Mouse (Mus musculus) kidney, adult 9 months (tissue): ENCODE data around the gene Pld3.

ENCODE experiments used
- DNase-seq: peaks from one replicate; pipeline ENCODE4 v3.0.0; 2022

Gene Pld3

GRCm38 (mm10) chr7:27552931-27553513 is at the start of gene Pld3, which contains the start of gene 2310022A10Rik:
Pld3 (minus strand) TSS chr7:27553218.
2310022A10Rik (plus strand) TSS chr7:27553233.
- peak; percentile 99 for DNase-seq

DNA sequence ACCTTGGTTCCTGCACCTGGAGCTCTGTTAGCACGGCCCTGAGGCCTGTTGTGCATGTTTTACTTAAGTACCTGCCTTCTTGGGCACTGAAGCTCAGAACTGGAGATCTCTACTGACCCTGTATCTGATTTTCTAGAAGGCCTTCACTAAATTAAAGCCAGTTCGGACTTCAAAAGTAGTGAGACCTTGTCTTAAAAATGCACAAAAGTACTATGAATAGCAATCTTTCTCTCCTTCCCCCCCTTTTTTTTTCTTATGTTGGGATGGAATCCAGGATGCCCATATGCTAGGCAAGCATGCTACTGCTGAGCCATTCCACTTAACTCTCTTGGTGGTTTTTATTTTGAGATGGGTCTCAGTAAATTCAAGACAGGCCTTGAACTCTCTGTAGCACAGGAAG is 49.1 kb upstream of the Pld3 start:
- no peak for DNase-seq

GRCm38 (mm10) chr7:27601628-27602027 is 48.6 kb upstream of the Pld3 start:
- DNase-seq: no peak

- no peak for DNase-seq
Measured at GRCm38 (mm10) chr7:27598053-27598452, 45.0 kb upstream of the Pld3 start.

- no peak for DNase-seq
Measured at GRCm38 (mm10) chr7:27596586-27597503, 43.8 kb upstream of the Pld3 start.

DNA sequence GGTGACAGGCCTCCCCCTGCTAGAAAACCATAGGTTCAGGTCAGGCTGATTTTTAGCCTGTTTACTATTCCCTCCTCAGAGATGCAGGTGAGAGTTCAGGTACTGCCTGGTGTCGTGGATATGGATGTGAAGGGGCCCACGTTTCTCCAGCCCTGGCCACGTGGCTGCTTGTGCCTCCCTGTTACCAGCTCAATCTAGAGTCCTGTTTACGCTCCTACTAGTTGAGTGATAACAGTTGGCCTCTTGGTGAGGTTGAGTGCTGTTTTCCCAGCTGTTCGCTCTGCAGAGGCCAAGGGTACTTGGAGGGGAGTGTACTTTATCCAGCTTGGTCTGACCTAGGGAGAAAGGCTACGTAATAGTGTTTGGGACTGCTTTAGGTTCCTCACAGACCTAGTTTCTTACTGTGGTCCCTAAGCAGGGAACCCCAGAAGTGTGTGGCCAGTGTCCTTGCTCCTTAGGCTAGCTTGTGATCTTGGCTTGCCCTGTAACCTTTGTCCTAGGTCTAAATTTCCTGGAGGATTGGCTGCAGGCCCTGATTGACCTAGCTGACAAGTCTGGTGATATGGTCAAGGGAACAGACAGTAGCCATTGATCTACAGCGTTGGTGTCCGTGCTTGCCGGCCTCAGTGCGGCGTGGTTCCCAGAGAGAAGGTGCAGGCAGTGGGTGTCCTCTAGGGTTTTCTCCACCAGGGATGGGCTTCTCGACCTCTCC is 40.1 kb upstream of the Pld3 start:
- peak; percentile 88 for DNase-seq

GRCm38 (mm10) chr7:27592217-27592929 is 39.4 kb upstream of the Pld3 start:
- peak; percentile 67 for DNase-seq

DNA sequence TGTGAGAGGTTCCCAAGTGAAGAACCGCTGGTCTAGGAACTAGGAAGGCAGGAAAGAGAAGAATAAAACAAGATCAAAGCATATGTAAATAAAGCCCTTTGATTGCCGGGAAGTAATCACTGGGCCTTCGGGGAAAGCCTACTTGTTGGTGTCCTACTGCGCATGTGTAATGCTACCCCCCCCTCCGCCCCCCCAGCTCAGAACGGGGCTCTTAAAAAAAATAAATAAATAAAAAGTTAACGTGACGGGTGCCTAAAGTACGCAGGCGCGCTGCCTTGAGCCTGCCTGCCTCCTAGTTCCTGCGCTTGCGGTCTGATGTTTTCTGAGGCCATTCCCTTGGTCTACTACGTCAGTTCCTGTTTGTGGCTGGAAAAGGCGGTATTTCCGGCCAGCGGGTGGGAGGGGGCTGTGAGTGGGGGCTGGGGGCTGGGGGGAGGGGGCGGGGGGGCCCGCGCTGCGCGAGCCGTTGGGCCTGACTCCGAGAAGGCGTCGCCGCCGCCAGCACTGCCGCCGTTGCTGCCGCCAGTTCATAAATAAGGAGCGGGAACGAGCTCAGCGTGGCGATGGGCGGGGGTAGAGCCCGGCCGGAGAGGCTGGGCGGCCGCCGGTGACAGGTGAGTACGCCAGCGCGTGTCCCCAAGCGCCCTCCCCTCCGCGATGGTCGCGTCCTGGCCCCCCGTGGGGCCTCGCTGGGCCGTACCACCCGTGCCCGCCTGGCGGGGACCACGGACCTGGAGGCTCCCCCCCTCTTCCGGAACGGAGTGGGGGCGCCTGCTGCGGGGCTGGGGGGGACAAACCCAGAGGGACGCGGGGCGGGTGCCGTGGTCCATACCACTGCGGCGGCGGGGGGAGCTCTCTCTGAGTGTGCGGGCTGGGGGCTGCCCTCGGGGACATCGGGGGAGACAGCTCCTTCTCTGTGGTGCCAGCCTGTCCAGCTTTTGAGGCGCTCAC is 38.5 kb upstream of the Pld3 start, which contains the start of gene Akt2:
TSS of gene Akt2 (plus strand) at position 287 of the 951 bp plus-strand sequence.
- peak; percentile 96 for DNase-seq

DNA sequence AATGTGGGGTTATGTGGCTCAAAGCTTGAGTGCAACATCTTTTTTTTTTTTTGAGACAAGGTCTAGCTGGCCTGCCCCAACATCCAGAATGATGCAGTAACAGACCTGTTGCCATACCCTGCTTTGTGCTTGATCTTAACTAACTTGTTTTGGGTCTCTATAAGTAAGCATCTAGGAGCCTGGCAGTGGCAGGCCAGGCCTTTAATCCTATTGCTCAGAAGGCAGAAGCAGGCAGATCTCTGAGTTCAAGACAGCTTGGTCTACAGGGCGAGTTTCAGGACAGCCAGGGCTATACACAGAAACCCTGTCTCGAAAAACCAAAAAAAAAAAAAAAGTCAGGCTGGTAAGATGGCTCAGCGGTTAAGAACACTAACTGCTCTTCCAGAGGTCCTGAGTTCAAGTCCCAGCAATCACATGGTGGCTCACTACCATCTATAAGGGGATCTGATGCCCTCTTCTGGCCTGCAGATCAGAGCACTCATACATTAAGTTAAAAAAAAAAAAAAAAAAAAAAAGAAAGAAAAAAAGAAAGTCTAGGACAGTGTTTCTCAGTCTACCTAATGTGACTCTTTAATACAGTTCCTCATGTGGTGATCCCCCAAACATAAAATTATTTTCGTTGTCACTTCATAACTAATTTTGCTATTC is 37.7 kb upstream of the Pld3 start:
- DNase-seq: no peak

GRCm38 (mm10) chr7:27590088-27590487 is 37.1 kb upstream of the Pld3 start:
- no peak for DNase-seq

- no peak for DNase-seq
Measured at GRCm38 (mm10) chr7:27587741-27588140, 34.7 kb upstream of the Pld3 start.

DNA sequence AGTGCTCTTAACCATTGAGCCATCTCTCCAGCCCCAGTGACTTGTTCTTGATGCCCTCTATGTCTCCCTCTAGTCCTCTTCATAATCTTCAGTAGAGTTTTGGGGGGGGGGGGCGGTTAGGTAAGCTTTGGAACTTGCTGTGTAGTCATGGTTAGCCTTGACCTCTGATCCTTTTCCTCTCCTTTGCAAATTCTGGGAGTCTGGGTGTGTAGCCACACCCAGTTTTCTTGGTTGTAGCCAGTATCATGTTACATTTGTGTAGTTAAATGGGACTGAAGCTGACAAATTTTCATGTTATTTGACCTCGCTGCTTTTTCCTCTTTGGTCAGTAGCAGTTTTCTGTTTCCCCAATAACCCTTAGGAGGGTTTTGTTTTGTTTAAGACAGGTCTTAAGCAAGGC is 33.8 kb upstream of the Pld3 start:
- DNase-seq: no peak

DNA sequence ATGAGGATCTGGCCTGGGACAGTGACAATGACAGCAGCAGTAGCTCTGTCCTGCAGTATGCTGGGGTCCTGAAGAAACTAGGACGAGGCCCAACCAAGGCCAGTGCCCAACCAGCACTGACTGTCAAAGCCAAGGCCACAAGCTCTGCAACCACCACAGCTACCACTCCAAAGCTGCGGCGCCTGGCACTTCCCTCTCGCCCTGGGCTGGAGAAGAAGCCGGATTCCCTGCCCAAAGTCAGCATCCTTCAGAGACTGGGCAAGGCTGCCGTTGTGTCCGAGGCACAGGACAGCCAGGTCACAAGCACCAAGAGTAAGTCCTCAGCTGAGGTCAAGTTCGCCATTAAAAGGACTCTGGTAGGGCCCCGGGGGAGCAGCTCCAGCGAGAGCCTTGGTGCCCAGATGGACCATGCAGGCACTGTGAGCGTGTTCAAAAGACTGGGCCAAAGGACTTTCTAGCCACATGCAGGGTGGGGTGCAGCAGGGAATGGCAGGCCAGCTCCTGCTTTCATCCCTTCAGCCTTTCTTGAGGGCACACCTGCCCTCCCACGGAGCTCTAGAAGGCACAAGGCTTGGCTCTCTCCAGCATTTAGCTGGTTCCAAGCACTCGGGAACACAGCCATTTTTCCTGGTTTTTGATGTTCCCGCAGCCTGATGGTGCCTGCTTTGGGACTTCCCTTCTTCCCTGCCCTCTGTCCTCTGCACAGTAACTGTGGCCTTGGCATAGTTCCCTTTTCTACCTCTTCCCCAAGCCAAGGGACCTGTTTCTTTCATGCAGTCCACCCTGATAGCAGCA is 27.6 kb upstream of the Pld3 start:
- DNase-seq: no peak

DNA sequence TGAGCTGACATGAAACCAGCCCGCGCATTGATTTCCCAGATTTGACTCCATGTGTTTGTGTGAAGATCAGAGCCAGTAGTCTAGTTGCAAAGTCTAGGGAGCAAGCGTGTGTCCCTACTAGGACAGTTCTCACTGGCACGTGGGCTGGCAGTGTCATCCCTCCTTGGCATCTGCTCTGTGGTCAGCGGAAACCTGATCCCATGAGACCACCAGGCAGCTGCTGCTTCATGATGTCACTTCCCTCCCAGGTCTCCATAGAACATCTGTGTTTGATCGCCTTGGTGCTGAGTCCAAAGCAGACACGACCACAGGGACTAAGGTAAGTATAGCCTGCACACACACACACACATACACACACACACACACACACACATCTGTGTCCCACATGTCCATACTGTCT is 25.4 kb upstream of the Pld3 start:
- DNase-seq: no peak

DNA sequence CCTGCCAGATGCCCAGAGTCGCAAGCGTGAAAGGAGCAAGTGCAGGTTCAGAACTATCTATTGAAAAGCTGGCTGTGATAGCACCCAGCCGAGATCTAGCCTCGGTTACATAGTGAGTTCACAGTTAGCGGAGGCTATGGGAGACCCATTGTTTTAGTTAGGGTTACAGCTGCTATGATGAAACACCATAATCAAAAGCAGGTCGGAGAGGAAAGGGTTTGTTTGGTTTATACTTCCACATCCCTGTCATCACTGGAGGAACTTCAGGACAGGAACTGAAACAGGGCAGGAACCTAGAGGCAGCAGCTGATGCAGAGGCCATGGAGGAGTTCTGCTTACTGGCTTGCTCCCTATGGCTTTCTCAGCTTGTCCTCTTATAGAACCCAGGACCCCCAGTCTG is 24.6 kb upstream of the Pld3 start:
- no peak for DNase-seq

DNA sequence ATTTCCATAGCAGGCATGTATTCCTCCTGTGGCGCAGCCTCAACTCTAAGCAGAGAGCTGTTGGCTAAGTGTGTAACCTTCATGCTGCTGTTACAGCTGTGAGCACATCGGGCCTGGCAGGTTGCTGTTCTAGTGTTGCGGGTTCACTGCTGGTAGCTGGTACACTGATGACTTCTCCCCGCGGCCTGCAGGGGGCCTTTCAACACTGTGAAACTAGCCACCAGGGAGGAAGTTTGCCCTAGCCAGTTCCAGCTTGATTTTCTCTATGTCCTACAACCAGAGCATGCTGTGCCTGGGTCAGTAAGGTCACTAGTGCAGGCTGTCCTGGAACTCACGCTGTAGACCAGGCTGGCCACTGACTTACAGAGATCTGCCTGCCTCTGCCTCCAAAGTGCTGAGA is 23.9 kb upstream of the Pld3 start:
- peak; percentile 58 for DNase-seq

- DNase-seq: no peak
Measured at GRCm38 (mm10) chr7:27574124-27574880, 21.3 kb upstream of the Pld3 start.

GRCm38 (mm10) chr7:27572133-27572532 is 19.1 kb upstream of the Pld3 start:
- no peak for DNase-seq

DNA sequence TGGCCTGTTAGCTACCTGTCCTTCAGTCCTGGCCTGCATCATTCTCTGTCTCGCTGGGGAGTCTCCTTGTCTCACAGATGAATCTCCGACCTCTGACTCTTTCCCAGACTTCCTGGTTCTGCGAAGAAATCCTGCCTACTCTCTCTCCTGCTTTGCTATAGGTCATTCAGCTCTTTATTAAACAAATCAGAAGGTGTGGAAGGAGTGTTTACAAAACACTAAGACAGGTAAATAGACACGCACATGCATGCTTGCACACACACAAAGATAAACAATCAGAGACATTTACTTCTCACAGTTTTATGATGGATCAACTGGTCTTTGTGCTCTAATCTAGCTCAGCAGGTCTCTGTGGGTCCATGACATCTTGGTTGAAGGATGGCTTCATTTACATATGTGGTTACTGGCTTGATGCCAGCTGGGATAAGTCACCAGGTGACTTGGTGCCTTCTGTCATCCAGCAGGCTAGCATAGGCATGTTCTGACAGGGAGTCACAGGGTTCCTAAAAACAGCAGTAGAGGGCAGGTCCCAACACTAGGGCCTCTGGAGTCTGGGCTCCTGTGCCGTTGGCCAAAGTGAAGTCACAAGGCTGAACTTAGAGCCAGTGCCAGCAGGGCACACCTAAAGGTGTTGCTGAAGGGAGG is 16.7 kb upstream of the Pld3 start:
- DNase-seq: no peak
